ENCODE assay signal across 18 mouse cellular contexts in genomic region chr13:10044084-10044483, GRCm38 (mm10).
DNase-seq lines count a peak whose midpoint lies in the region; ATAC-seq and TF ChIP-seq lines count a peak whose summit lies in the region.
"Had no signal": no experiment of that assay in that cellular context is flagged by ENCODE, and none has a peak within 500 bp of the region (broad histone marks: within the 10 kb centered on the region; RNA-seq: fewer than 3 reads in every experiment).

No protein-coding gene starts in this region.

- no peak overlapping the region for H3K4me2 ChIP-seq in kidney, embryonic 14.5 days (replicated peaks; ENCODE audit: low read depth, low read length)
- no peak overlapping the region for H3K4me2 ChIP-seq in kidney, postnatal 0 days (ENCODE audit: low read length)
- H3K4me2 ChIP-seq: forebrain, embryonic 15.5 days; hindbrain, embryonic 12.5 days; neural tube, embryonic 15.5 days had no signal

- WGBS in kidney, embryonic 14.5 days: 38% methylated on average over 4 of the region's 4 CpGs
- 38% methylated on average over 4 of the region's 4 CpGs for WGBS in kidney, postnatal 0 days

- no peak for ATAC-seq in kidney, embryonic 14.5 days (ENCODE audit: low FRiP score, low TSS enrichment)
- no peak for ATAC-seq in kidney, postnatal 0 days (replicated peaks; ENCODE audit: low FRiP score, low read depth)
- no peak for ATAC-seq in monocyte, adult 5-6 weeks (replicated peaks; ENCODE audit: insufficient number of reproducible peaks, low FRiP score, low TSS enrichment, poor library complexity, severe bottlenecking)
- ATAC-seq: forebrain, embryonic 15.5 days; Patski had no signal

- TF ChIP-seq CTCF in kidney, postnatal 0 days (IDR thresholded peaks at IDR 0.05; ENCODE audit: low read depth): no peak
- TF ChIP-seq CTCF in layer of hippocampus, adult 2 months (conservative IDR thresholded peaks at IDR 0.05): no peak

- no peaks in the 10 kb centered on the region for H3K36me3 ChIP-seq in kidney, embryonic 14.5 days (ENCODE audit: control insufficient read depth, insufficient read depth, low read length)
- no peaks in the 10 kb centered on the region for H3K36me3 ChIP-seq in kidney, postnatal 0 days (ENCODE audit: insufficient read depth, low read length)
- H3K36me3 ChIP-seq: forebrain, embryonic 15.5 days; hindbrain, embryonic 12.5 days; neural tube, embryonic 15.5 days had no signal

- no peaks in the 10 kb centered on the region for H3K27me3 ChIP-seq in kidney, embryonic 14.5 days (ENCODE audit: control insufficient read depth, insufficient read depth, low read length)
- H3K27me3 ChIP-seq in kidney, postnatal 0 days (ENCODE audit: insufficient read depth, low read length): no peaks in the 10 kb centered on the region
- H3K27me3 ChIP-seq: forebrain, embryonic 15.5 days; hindbrain, embryonic 12.5 days; neural tube, embryonic 15.5 days had no signal

- H3K4me3 ChIP-seq in kidney, embryonic 14.5 days (ENCODE audit: low read length): no peak overlapping the region
- no peak overlapping the region for H3K4me3 ChIP-seq in kidney, postnatal 0 days (replicated peaks; ENCODE audit: low read depth, low read length)
- H3K4me3 ChIP-seq in layer of hippocampus, adult 2 months: no peak overlapping the region
- H3K4me3 ChIP-seq: erythroblast, embryonic 14.5 days; forebrain, embryonic 15.5 days; hindbrain, embryonic 12.5 days; left cerebral cortex, adult 2 months; neural tube, embryonic 15.5 days had no signal

- H3K4me1 ChIP-seq in kidney, embryonic 14.5 days (ENCODE audit: control insufficient read depth, insufficient read depth, low read length): no peaks in the 10 kb centered on the region
- H3K4me1 ChIP-seq in kidney, postnatal 0 days (replicated peaks; ENCODE audit: insufficient read depth, low read length): no peaks in the 10 kb centered on the region
- H3K4me1 ChIP-seq: forebrain, embryonic 15.5 days; hindbrain, embryonic 12.5 days; neural tube, embryonic 15.5 days had no signal

- H3K9me3 ChIP-seq in kidney, embryonic 14.5 days (ENCODE audit: control insufficient read depth, low read length): no peaks in the 10 kb centered on the region
- no peaks in the 10 kb centered on the region for H3K9me3 ChIP-seq in kidney, postnatal 0 days (replicated peaks; ENCODE audit: low read length)
- H3K9me3 ChIP-seq: forebrain, embryonic 15.5 days; hindbrain, embryonic 12.5 days; neural tube, embryonic 15.5 days had no signal

- H3K27ac ChIP-seq in kidney, embryonic 14.5 days (ENCODE audit: low read depth, low read length): no peak overlapping the region
- no peak overlapping the region for H3K27ac ChIP-seq in kidney, postnatal 0 days
- no peak overlapping the region for H3K27ac ChIP-seq in layer of hippocampus, adult 2 months
- H3K27ac ChIP-seq: forebrain, embryonic 15.5 days; hindbrain, embryonic 12.5 days; left cerebral cortex, adult 2 months; liver, embryonic 14.5 days; neural tube, embryonic 15.5 days had no signal

- H3K9ac ChIP-seq in kidney, embryonic 14.5 days (ENCODE audit: low read depth, low read length): no peak overlapping the region
- H3K9ac ChIP-seq in kidney, postnatal 0 days (ENCODE audit: low read depth, low read length): no peak overlapping the region
- H3K9ac ChIP-seq: forebrain, embryonic 15.5 days; hindbrain, embryonic 12.5 days; liver, embryonic 14.5 days; neural tube, embryonic 15.5 days had no signal

- DNase-seq in adrenal gland, adult (ENCODE audit: inconsistent age in 2 of 2, low spot score in 1 of 2): peak; percentile 13 to 54
- DNase-seq in adrenal gland, postnatal 14 days: no peak
- peak; percentile 7 for DNase-seq in kidney, adult 11 months
- peak; percentile 16 for DNase-seq in kidney, postnatal 0 days (ENCODE audit: low spot score)
- no peak for DNase-seq in cerebellum, postnatal 4 days (ENCODE audit: low spot score in 2 of 2)
- DNase-seq in layer of hippocampus, adult 2 months (ENCODE audit: low spot score in 2 of 2): no peak
- DNase-seq: cerebellum, adult 9-11 months; lung, postnatal 10 days; thymus, adult 2 months had no signal

Comparison
In these comparisons a context has a peak if more than half of its experiments do, and no peak if none do; other contexts are left out.
1. DNase-seq: peak in adrenal gland, adult (2 of 2), kidney, adult 11 months (single experiment) and kidney, postnatal 0 days (single experiment); none in adrenal gland, postnatal 14 days (single experiment), cerebellum, postnatal 4 days (0 of 2) and layer of hippocampus, adult 2 months (0 of 2).